Mouse (Mus musculus) limb, embryonic 15.5 days (tissue): Measurements from ENCODE around the gene Fopnl. TPM values are rescaled to one million over a fixed set of nuclear protein-coding genes. Genes with fewer than 3 reads are reported as not detected.

Source experiments
- ATAC-seq: fragments of 200-750 bp; cut with Nextera tagmentation; 2 replicates; pipeline ENCODE4 v1.8.0; 2017; ENCODE audit warnings: low read depth, moderate TSS enrichment; ENCODE audit not compliant: insufficient number of reproducible peaks, low FRiP score, low TSS enrichment
- H3K27ac ChIP-seq: fragments of 300-500 bp; sonication (generic); 2 replicates; pipeline ENCODE4 v1.5.1; 2015; ENCODE audit warnings: moderate library complexity, mild to moderate bottlenecking, inconsistent platforms
- H3K27me3 ChIP-seq: fragments of 300-500 bp; sonication (generic); 2 replicates; pipeline ENCODE4 v1.6.1; 2015; ENCODE audit warnings: inconsistent platforms
- H3K36me3 ChIP-seq: fragments of 300-500 bp; sonication (generic); 2 replicates; pipeline ENCODE4 v1.6.1; 2015; ENCODE audit warnings: inconsistent platforms
- H3K4me1 ChIP-seq: fragments of 300-500 bp; sonication (generic); 2 replicates; pipeline ENCODE4 v1.6.1; 2015; ENCODE audit warnings: inconsistent platforms
- H3K4me2 ChIP-seq: fragments of 300-500 bp; sonication (generic); 2 replicates; pipeline ENCODE4 v1.6.1; 2015; ENCODE audit warnings: mild to moderate bottlenecking, inconsistent platforms
- H3K4me3 ChIP-seq: fragments of 300-500 bp; sonication (generic); 2 replicates; pipeline ENCODE4 v1.5.1; 2015; ENCODE audit warnings: mild to moderate bottlenecking, inconsistent platforms
- H3K9ac ChIP-seq: fragments of 300-500 bp; sonication (generic); 2 replicates; pipeline ENCODE4 v1.6.1; 2015; ENCODE audit warnings: inconsistent platforms
- H3K9me3 ChIP-seq: fragments of 300-500 bp; sonication (generic); 2 replicates; pipeline ENCODE4 v1.6.1; 2016; ENCODE audit warnings: inconsistent platforms
- WGBS: fragments of 180-500 bp; shearing (Covaris S2); methylation state at CpG from one replicate; pipeline ENCODE4 v1.1.7; 2015; 5-methylcytosine and 5-hydroxymethylcytosine counted together
- polyA plus RNA-seq: library from polyadenylated mRNA; unstranded; fragments of >200 nt; fragmentation: Nextera tagmentation; extraction: Ambion mirVana; gene quantifications from 2 replicates; pipeline ENCODE4 v1.2.1, GENCODE M21; 2015

Fopnl gene
- 143 and 149 TPM in 2 replicates for polyA plus RNA-seq

- Histone ChIP-seq H3K4me2 (peak within 1 kb of the TSS; percentile 79), H3K27me3 (no peaks in the 10 kb centered on the region), H3K9me3 (no peaks in the 10 kb centered on the region), H3K4me3 (peak within 1 kb of the TSS; percentile 62), H3K9ac (peak within 1 kb of the TSS; percentile 64), H3K36me3 (peaks cover 19% of the 10 kb centered on the region), H3K27ac (peak within 1 kb of the TSS; percentile 87), H3K4me1 (peaks cover 10% of the 10 kb centered on the region)
- WGBS = 4% methylated on average over 51 of the region's 51 CpGs
- ATAC-seq = peak; percentile 100
Observed at GRCm38 (mm10) chr16:14316884-14317876, at the start of gene Fopnl. Gene Fopnl (minus strand): TSS chr16:14317405.

- Histone ChIP-seq H3K36me3 (no peaks in the 10 kb centered on the region), H3K27me3 (no peaks in the 10 kb centered on the region), H3K9me3 (no peaks in the 10 kb centered on the region), H3K4me1 (peaks cover 22% of the 10 kb centered on the region), H3K27ac (no peak overlapping the region), H3K4me3 (no peak overlapping the region), H3K9ac (no peak overlapping the region), H3K4me2 (no peak overlapping the region)
- no peak for ATAC-seq
- 93% methylated on average over 1 of the region's 1 CpGs for WGBS
Observed at GRCm38 (mm10) chr16:14366017-14366416, 48.8 kb upstream of the Fopnl start.

DNA sequence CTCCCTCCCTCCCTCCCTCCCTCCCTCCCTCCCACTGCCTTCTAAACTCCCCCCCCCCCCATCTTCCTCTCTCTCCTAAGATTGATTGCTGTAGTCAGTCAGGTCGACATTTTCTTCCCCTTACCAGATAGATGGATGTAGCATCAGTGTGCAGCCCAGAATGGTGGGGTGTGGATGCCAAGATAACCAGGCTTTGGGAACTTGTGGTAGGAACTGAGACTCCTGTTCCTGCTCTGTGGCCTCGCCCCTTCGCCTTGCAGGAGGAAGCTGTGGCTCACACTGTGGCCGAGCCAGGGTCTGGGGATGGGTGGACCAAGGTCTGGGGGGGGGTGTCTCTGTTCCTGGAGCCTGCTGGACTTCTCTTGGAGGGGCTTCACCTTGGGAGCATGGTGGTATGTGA is 48.3 kb upstream of the Fopnl start:
- no peak overlapping the region for H3K9ac ChIP-seq
- H3K4me3 ChIP-seq = no peak overlapping the region
- no peak overlapping the region for H3K27ac ChIP-seq
- no peak overlapping the region for H3K4me2 ChIP-seq
- no peaks in the 10 kb centered on the region for H3K36me3 ChIP-seq
- peaks cover 22% of the 10 kb centered on the region; the same call in 1 of the 2 replicates for H3K4me1 ChIP-seq
- WGBS = 76% methylated on average over 4 of the region's 4 CpGs
- H3K27me3 ChIP-seq = no peaks in the 10 kb centered on the region
- no peaks in the 10 kb centered on the region for H3K9me3 ChIP-seq
- no peak for ATAC-seq

GRCm38 (mm10) chr16:14364066-14364465 is 46.9 kb upstream of the Fopnl start:
- no peak for ATAC-seq
- Histone ChIP-seq H3K27ac (no peak overlapping the region), H3K9ac (no peak overlapping the region), H3K9me3 (no peaks in the 10 kb centered on the region), H3K27me3 (no peaks in the 10 kb centered on the region), H3K4me2 (no peak overlapping the region), H3K4me1 (peaks cover 15% of the 10 kb centered on the region; the same call in 1 of the 2 replicates), H3K4me3 (no peak overlapping the region), H3K36me3 (no peaks in the 10 kb centered on the region)
- 91% methylated on average over 6 of the region's 6 CpGs for WGBS

DNA sequence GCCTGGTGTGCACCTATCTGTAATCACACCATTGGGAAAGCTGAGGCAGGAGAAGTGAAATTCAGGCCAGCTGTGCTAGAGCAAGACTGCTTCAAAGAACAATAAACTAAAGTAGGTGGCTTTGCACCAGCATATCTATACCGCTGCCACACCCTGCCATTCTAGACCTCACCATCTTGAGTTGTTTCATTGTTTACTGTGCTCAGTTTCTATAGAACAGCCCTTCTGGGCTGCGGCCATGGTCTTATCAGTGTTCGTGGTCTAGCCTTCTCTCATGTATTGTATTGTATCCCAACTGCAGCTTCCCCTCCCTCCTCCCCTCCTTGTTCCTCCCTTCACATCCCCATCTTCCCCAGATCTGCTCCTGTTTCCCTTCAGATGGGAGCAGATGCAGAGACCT is 46.3 kb upstream of the Fopnl start:
- H3K4me1 ChIP-seq = peaks cover 15% of the 10 kb centered on the region; the same call in 1 of the 2 replicates
- H3K36me3 ChIP-seq = no peaks in the 10 kb centered on the region
- no peak overlapping the region for H3K4me2 ChIP-seq
- no peak for ATAC-seq
- WGBS = 94% methylated on average over 3 of the region's 3 CpGs
- no peak overlapping the region for H3K4me3 ChIP-seq
- no peaks in the 10 kb centered on the region for H3K9me3 ChIP-seq
- H3K9ac ChIP-seq = no peak overlapping the region
- H3K27me3 ChIP-seq = no peaks in the 10 kb centered on the region
- H3K27ac ChIP-seq = no peak overlapping the region

DNA sequence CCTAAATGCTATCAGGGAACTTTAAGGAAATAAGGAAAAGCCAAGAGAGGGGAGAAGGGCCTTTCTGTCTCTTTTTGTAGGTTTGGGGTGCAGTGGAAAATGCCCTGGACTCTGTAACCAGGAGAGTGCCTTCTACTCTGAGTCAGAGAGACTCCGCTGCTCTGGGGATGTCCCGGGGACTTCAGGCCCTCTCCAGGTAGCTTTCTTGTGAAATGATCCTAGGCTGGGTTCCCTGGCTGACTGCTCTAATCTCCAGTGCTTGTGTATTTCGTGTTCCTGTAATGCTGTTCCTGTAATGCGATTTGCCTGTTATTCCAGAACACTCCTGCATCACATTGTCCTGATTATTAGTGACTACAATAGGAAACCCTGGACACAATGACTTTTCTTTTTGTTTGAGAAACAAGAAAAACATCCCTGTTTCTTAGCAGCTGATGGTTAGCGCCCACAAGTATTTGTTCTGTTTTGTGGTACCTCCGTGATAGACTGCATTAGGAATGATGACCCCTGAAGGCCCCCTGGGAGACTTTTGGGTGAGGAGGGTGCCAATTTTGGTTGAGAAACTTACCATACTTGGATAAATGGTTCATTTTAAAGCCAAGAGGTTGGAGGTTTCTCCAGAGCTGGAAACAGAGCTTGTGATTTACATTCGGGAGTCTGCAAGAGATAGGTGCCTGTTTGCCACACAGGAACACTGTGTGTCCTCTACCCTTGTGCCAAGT is 45.1 kb upstream of the Fopnl start:
- Histone ChIP-seq H3K9ac (peak overlapping the region; percentile 76), H3K4me2 (peak overlapping the region; percentile 86), H3K4me1 (peaks cover 15% of the 10 kb centered on the region; the same call in 1 of the 2 replicates), H3K4me3 (peak overlapping the region; percentile 81), H3K9me3 (no peaks in the 10 kb centered on the region), H3K27ac (peak overlapping the region; percentile 71; the same call in 1 of the 2 replicates), H3K36me3 (no peaks in the 10 kb centered on the region), H3K27me3 (no peaks in the 10 kb centered on the region)
- 30% methylated on average over 7 of the region's 7 CpGs for WGBS
- ATAC-seq = no peak

- Histone ChIP-seq H3K27ac (peak within 1 kb of the TSS; percentile 71), H3K27me3 (no peaks in the 10 kb centered on the region), H3K4me2 (peak within 1 kb of the TSS; percentile 86), H3K4me1 (peaks cover 15% of the 10 kb centered on the region; the same call in 1 of the 2 replicates), H3K4me3 (peak within 1 kb of the TSS; percentile 81), H3K36me3 (no peaks in the 10 kb centered on the region), H3K9me3 (no peaks in the 10 kb centered on the region), H3K9ac (peak within 1 kb of the TSS; percentile 76)
- ATAC-seq = peak; percentile 90
- under 1% methylated on average over 64 of the region's 64 CpGs for WGBS
Observed at GRCm38 (mm10) chr16:14361362-14362098, 44.3 kb upstream of the Fopnl start, which contains the start of gene Abcc1. Gene Abcc1 (plus strand): TSS chr16:14361558.

DNA sequence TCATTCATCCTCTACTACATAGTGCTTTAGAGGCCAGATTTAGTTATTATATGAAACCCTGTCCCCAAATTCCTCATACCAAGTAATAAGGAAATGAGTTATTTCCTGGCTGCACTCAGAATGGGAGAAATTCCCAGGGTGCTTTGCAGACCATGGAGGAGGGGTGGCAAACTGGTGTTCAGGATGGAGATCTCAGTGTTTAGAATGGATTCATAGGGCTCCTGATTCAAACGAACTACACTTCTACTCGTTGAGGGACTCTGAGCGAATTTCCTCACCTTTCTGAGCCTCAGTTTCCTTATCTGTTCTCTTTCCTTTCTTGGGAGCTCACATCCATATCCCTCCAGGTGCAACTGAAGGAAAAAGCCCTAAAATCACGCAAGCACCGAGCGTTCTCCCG is 43.7 kb upstream of the Fopnl start:
- H3K4me2 ChIP-seq = peak overlapping the region; percentile 86
- H3K9ac ChIP-seq = peak overlapping the region; percentile 76
- no peak for ATAC-seq
- H3K4me1 ChIP-seq = peaks cover 15% of the 10 kb centered on the region; the same call in 1 of the 2 replicates
- H3K9me3 ChIP-seq = no peaks in the 10 kb centered on the region
- H3K27ac ChIP-seq = peak overlapping the region; percentile 71
- H3K4me3 ChIP-seq = peak overlapping the region; percentile 81
- no peaks in the 10 kb centered on the region for H3K36me3 ChIP-seq
- WGBS = 3% methylated on average over 7 of the region's 7 CpGs
- no peaks in the 10 kb centered on the region for H3K27me3 ChIP-seq

DNA sequence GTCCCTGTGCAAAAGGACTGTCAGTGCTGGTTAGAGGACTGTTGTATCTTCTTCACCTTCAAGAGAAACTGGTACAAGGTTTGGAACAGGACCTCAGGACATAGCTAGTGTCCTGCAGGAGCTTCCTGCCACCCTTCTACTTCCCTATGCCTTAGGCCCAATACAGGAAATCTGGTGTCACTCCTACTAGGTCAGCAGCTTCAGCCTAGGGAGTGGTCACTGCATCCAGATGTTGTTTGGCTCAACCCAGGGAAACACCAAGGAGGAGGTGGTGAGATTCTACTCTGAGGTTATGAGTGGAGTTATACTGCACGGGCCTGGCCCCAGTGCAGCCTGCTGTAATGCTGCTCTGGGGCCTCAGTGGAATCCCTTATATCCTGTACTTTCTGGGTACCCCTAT is 41.3 kb upstream of the Fopnl start:
- Histone ChIP-seq H3K4me2 (no peak overlapping the region), H3K9ac (no peak overlapping the region), H3K27me3 (no peaks in the 10 kb centered on the region), H3K4me3 (no peak overlapping the region), H3K27ac (no peak overlapping the region), H3K4me1 (peaks cover 15% of the 10 kb centered on the region; the same call in 1 of the 2 replicates), H3K9me3 (no peaks in the 10 kb centered on the region), H3K36me3 (no peaks in the 10 kb centered on the region)
- 63% methylated on average over 1 of the region's 1 CpGs for WGBS
- no peak for ATAC-seq

DNA sequence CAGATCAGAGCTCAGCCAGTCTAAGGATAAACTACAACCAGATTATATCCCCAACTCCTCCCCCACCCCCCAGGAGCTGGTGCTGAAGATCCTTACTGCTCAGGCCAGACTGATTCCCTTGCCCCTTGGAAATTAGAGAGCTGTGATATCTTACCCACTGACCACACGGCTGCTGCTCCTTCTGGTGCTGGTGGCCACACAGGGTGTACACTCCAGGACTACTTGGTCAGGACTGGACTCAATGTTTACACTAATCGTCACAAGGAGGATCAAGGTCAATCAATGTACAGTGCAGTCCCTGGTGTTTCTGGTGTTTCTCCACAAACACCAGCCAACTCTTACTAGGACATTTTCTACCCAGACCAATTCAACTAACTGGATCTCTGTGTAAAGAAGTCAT is 40.7 kb upstream of the Fopnl start:
- H3K9me3 ChIP-seq = no peaks in the 10 kb centered on the region
- ATAC-seq = no peak
- H3K36me3 ChIP-seq = no peaks in the 10 kb centered on the region
- peaks cover 15% of the 10 kb centered on the region; the same call in 1 of the 2 replicates for H3K4me1 ChIP-seq
- H3K9ac ChIP-seq = no peak overlapping the region
- H3K27ac ChIP-seq = no peak overlapping the region
- 75% methylated on average over 2 of the region's 2 CpGs for WGBS
- no peaks in the 10 kb centered on the region for H3K27me3 ChIP-seq
- H3K4me3 ChIP-seq = no peak overlapping the region
- H3K4me2 ChIP-seq = no peak overlapping the region

DNA sequence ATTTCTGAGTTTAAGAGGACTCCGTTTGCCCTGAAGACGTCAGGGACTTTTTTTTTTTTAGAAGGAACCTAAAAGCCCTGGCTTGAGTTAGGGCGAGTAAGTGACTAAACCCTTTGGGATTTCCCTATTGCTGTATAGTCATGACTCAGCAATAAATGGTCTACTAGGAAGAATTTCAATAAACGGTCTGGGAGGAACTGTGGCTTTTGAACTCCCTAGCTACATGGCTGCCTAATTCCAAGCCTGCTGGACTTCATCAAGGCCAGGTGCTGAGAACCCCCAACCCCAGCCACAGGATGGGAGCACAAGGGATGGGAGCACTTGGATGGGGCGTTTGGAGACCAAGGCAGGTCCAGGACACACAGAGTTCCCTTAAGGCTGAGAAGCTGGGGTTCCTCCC is 35.5 kb upstream of the Fopnl start:
- H3K4me3 ChIP-seq = no peak overlapping the region
- no peak overlapping the region for H3K4me2 ChIP-seq
- H3K36me3 ChIP-seq = no peaks in the 10 kb centered on the region
- no peaks in the 10 kb centered on the region for H3K9me3 ChIP-seq
- H3K4me1 ChIP-seq = no peaks in the 10 kb centered on the region
- H3K27ac ChIP-seq = no peak overlapping the region
- 52% methylated on average over 5 of the region's 5 CpGs for WGBS
- ATAC-seq = no peak
- no peak overlapping the region for H3K9ac ChIP-seq
- H3K27me3 ChIP-seq = no peaks in the 10 kb centered on the region
